Comparison of ENCODE assay signal across 15 mouse cellular contexts in genomic region chr5:52177326-52177725, GRCm38 (mm10).
"Had no signal": no experiment of that assay in that cellular context is flagged by ENCODE, and none has a peak within 500 bp of the region (broad histone marks: within the 10 kb centered on the region; RNA-seq: fewer than 3 reads in every experiment).

No protein-coding gene starts in this region.

- DNase-seq: gastrocnemius, postnatal 25 days; heart, adult 11 months; heart, adult 2 months; heart, postnatal 14 days; heart, postnatal 36 days; kidney, adult 18-20 months; kidney, adult 8-10 months; kidney, postnatal 25 days; kidney, postnatal 4 days; liver; liver, embryonic 13.5 days had no signal

- ATAC-seq: hindbrain, embryonic 16.5 days; inflammation-experienced regulatory T-cells, adult 6 months; intestine, embryonic 15.5 days; intestine, postnatal 0 days had no signal
